In genomic region chr12:26524943-26525697, GRCm38 (mm10) we compare ENCODE assay signal across 8 mouse cellular contexts. TPM values are rescaled to one million over a fixed set of nuclear protein-coding genes. Genes with fewer than 3 reads are reported as not detected.
DNase-seq lines count a peak whose midpoint lies in the region.

No protein-coding gene starts in this region.

- intact Hi-C loops in left cerebral cortex, postnatal 4 days (cut with DNase I) = no loop called here
- intact Hi-C loops in left cerebral cortex, postnatal 36 days (cut with DNase I) = no loop called here

- peak; percentile 88 for DNase-seq in left cerebral cortex, postnatal 4 days
- no peak for DNase-seq in left cerebral cortex, postnatal 36 days (ENCODE audit: low spot score in 2 of 2)
- peak; percentile 51 to 62 for DNase-seq in adrenal gland, postnatal 36 days
- DNase-seq in heart, adult 9 months (ENCODE audit: low spot score in 2 of 2) = peak; percentile 22 to 40
- peak; percentile 48 for DNase-seq in kidney, adult 18-20 months
- peak; percentile 34 for DNase-seq in lung, postnatal 25 days (ENCODE audit: low spot score)
- peak; percentile 52 for DNase-seq in testis, postnatal 10 days (ENCODE audit: low spot score)
- no peak for DNase-seq in natural killer cell, adult 2 months (ENCODE audit: low spot score in 2 of 2)

RNA-seq across cellular contexts. Expression of gene Cmpk2, which starts 56.1 kb away (rescaled TPM):
- total RNA-seq in left cerebral cortex, postnatal 4 days (2021) = 10 to 100 TPM; 16.8 to 18.1 TPM
- 10 to 100 TPM; 19.6 to 23.6 TPM for total RNA-seq in left cerebral cortex, postnatal 36 days (2021)
- 10 to 100 TPM; 12.4 to 24.0 TPM for total RNA-seq in adrenal gland, postnatal 36 days (2021)

Comparison
In these comparisons a context has a peak if more than half of its experiments do, and no peak if none do; other contexts are left out.
1. DNase-seq: peak in left cerebral cortex, postnatal 4 days (single experiment), adrenal gland, postnatal 36 days (2 of 2), heart, adult 9 months (2 of 2), kidney, adult 18-20 months (single experiment), lung, postnatal 25 days (single experiment) and testis, postnatal 10 days (single experiment); none in left cerebral cortex, postnatal 36 days (0 of 2) and natural killer cell, adult 2 months (0 of 2).